Mouse (Mus musculus): Measurements from ENCODE around the gene Tuba1b. TPM values are rescaled to one million over a fixed set of nuclear protein-coding genes. Genes with fewer than 3 reads are reported as not detected.
A peak's percentile ranks its signal among the peaks of the same experiment; 100 is the strongest.

The Tuba1b gene
- polyA plus RNA-seq, 1 experiment from 2014 or later = 1,607 TPM

DNA sequence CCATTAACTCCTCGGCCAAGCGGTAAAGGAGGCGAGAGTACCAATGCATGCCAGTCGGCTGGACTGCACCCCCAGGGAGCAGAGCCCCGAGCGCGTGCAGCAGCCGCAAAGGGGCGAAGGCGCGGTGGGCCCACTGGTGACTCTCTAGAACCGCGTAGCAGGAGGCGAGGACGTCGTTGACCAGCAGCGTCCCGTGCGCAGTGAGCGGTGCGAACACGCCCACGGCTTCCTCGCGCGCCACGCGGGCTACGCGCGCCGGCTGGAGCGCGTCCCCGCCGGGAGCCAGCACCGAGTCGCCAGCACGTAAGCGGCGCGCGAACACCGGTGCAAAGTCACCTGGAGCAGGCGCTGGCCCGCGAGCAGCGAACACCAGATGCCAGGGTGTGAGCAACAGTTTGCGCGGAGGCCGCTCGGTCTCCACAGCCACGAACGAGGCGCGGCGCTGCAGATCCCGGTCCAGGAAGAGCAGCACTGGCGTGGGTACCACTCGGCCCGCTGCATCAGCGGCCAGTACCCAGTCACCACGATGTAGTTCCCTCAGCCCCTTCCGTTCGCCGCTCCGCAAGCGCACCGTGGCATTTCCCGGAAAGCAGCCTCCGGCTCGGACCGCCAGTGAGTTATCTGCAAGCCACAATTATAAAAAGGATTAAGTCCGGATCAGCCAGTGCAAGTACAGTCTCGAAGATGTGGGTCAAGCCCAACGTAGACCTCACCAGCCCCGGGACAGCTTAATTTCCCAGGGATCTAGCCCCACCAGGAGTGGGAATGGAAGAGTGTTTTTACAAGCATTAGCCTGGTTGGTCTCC, 40.2 kb downstream of the Tuba1b start, which contains the start of gene Rhebl1:
Rhebl1 (minus strand) TSS at position 601 of the 806 bp plus-strand sequence.
- ATAC-seq = no peak
- H3K4me2 ChIP-seq = peak within 1 kb of the TSS; percentile 90
- H3K36me3 ChIP-seq (ENCODE audit: poor library complexity, severe bottlenecking) = no peaks in the 10 kb centered on the region
- peak within 1 kb of the TSS; percentile 57 for H3K9ac ChIP-seq
- no peaks in the 10 kb centered on the region for H3K9me3 ChIP-seq (replicated peaks)
- H3K27ac ChIP-seq = no peak within 1 kb of the TSS
- peaks cover 39% of the 10 kb centered on the region for H3K4me1 ChIP-seq
- under 1% methylated on average over 77 of the region's 77 CpGs for WGBS
- H3K27me3 ChIP-seq = peaks cover 81% of the 10 kb centered on the region
- H3K4me3 ChIP-seq = peak within 1 kb of the TSS; percentile 48

GRCm38 (mm10) chr15:98893036-98893435, 41.3 kb downstream of the Tuba1b start:
- no peak for ATAC-seq
- Histone ChIP-seq H3K27me3 (peaks cover 70% of the 10 kb centered on the region), H3K9me3 (replicated peaks) (no peaks in the 10 kb centered on the region), H3K4me1 (peaks cover 34% of the 10 kb centered on the region), H3K36me3 (ENCODE audit: poor library complexity, severe bottlenecking) (no peaks in the 10 kb centered on the region), H3K4me2 (no peak overlapping the region), H3K4me3 (no peak overlapping the region), H3K9ac (no peak overlapping the region), H3K27ac (no peak overlapping the region)
- WGBS = 40% methylated on average over 4 of the region's 4 CpGs

GRCm38 (mm10) chr15:98891907-98892606, 42.3 kb downstream of the Tuba1b start:
- H3K9me3 ChIP-seq (replicated peaks) = no peaks in the 10 kb centered on the region
- ATAC-seq = peak; percentile 59; the same call in 1 of the 2 replicates
- H3K27me3 ChIP-seq = peaks cover 60% of the 10 kb centered on the region

DNA sequence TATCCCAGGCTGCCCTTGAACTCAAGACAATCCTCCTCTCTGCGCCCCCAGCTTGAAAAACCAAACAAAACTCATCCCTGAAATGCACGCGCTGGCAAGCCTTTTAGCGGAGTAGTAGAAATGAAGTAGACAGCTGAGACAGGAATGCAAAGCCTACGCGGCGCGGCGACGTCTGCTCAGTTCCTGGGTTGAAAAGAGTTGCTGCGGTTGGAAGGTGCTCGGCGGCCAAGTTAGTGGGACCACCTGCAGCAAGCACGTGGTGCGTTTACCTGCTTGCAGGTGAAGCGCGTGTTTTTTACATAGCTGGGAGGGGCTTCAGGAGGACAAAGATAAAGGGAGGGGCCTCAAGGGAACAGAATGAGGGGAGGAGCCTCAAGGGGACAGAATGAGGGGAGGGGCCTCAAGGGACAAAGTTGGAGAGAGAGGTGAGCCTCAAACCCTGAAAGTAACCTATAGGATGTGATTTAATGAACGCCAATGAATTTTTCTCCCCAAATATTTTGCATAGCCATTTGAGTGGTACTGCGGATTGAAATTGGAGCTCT, 43.1 kb downstream of the Tuba1b start:
- H3K27ac ChIP-seq = no peak overlapping the region
- H3K9me3 ChIP-seq (replicated peaks) = no peaks in the 10 kb centered on the region
- no peak overlapping the region for H3K9ac ChIP-seq
- H3K4me1 ChIP-seq = peaks cover 27% of the 10 kb centered on the region
- no peak overlapping the region for H3K4me3 ChIP-seq
- peak overlapping the region; percentile 33 for H3K4me2 ChIP-seq
- WGBS = 9% methylated on average over 19 of the region's 19 CpGs
- H3K36me3 ChIP-seq (ENCODE audit: poor library complexity, severe bottlenecking) = no peaks in the 10 kb centered on the region
- no peak for ATAC-seq
- peaks cover 52% of the 10 kb centered on the region for H3K27me3 ChIP-seq

More at GRCm38 (mm10) chr15:98891907-98892606, 42.3 kb downstream of the Tuba1b start:
- Histone ChIP-seq H3K4me2 (no peak overlapping the region), H3K27ac (no peak overlapping the region), H3K9ac (no peak overlapping the region), H3K4me3 (no peak overlapping the region), H3K4me1 (peaks cover 27% of the 10 kb centered on the region), H3K36me3 (ENCODE audit: poor library complexity, severe bottlenecking) (no peaks in the 10 kb centered on the region)
- 50% methylated on average over 6 of the region's 6 CpGs for WGBS

GRCm38 (mm10) chr15:98887526-98887925, 46.8 kb downstream of the Tuba1b start:
- Histone ChIP-seq H3K27ac (no peak overlapping the region), H3K9ac (no peak overlapping the region), H3K4me2 (no peak overlapping the region), H3K4me1 (no peaks in the 10 kb centered on the region), H3K36me3 (ENCODE audit: poor library complexity, severe bottlenecking) (no peaks in the 10 kb centered on the region), H3K9me3 (replicated peaks) (no peaks in the 10 kb centered on the region), H3K27me3 (peaks cover 15% of the 10 kb centered on the region), H3K4me3 (no peak overlapping the region)
- WGBS = 82% methylated on average over 7 of the region's 7 CpGs
- no peak for ATAC-seq

GRCm38 (mm10) chr15:98886667-98887387, 47.5 kb downstream of the Tuba1b start:
- no peak overlapping the region for H3K4me2 ChIP-seq
- 74% methylated on average over 8 of the region's 8 CpGs for WGBS
- H3K9ac ChIP-seq = no peak overlapping the region
- H3K27me3 ChIP-seq = peaks cover 10% of the 10 kb centered on the region
- H3K36me3 ChIP-seq (ENCODE audit: poor library complexity, severe bottlenecking) = no peaks in the 10 kb centered on the region
- ATAC-seq = no peak
- H3K9me3 ChIP-seq (replicated peaks) = no peaks in the 10 kb centered on the region
- no peak overlapping the region for H3K4me3 ChIP-seq
- H3K27ac ChIP-seq = no peak overlapping the region
- H3K4me1 ChIP-seq = no peaks in the 10 kb centered on the region

DNA sequence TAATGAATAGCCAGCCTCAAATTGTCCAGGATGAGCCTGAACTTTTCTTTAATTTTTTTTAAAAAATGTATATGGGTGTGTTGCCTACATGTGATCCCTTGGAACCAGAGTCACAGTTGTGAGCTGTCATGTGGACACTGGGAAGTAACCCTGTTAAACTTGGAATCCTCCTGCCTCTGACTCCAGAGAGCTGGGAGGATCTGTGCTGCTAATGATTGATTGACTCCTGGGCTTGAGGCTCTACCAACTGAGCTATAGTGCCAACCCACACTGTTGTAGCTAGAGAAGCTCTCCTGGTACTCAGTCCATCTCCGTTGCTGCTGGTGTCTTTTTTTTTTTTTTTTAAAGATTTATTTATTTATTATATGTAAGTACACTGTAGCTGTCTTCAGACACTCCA, 50.3 kb downstream of the Tuba1b start:
- no peak overlapping the region for H3K4me2 ChIP-seq
- peaks cover 13% of the 10 kb centered on the region for H3K4me1 ChIP-seq
- H3K4me3 ChIP-seq = no peak overlapping the region
- no peak for ATAC-seq
- WGBS = 88% methylated on average over 1 of the region's 1 CpGs
- no peaks in the 10 kb centered on the region for H3K9me3 ChIP-seq (replicated peaks)
- no peak overlapping the region for H3K9ac ChIP-seq
- no peak overlapping the region for H3K27ac ChIP-seq
- no peaks in the 10 kb centered on the region for H3K36me3 ChIP-seq (ENCODE audit: poor library complexity, severe bottlenecking)
- no peaks in the 10 kb centered on the region; the same call in 1 of the 2 replicates for H3K27me3 ChIP-seq

DNA sequence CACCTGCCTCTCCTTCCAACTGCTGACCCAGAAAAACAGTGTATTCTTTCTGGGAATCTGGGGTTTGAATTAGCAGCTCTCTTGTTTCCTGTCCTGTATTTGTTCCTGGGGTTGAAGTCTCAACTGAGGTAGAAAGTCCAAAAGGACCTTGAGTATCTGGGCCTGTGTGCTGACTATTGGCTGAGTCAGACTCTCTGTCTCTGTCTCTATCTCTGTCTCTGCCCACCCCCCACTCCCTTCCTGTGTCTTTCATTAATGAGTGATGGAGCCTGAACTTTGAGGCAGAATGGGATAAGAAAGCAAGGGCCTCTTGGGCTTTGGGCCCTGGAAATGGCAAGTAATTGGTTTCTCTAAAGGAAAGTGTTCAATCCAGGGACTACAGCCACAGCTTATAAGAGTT, 50.7 kb downstream of the Tuba1b start:
- Histone ChIP-seq H3K27me3 (no peaks in the 10 kb centered on the region; the same call in 1 of the 2 replicates), H3K27ac (no peak overlapping the region), H3K36me3 (ENCODE audit: poor library complexity, severe bottlenecking) (no peaks in the 10 kb centered on the region), H3K4me3 (no peak overlapping the region), H3K4me1 (peaks cover 13% of the 10 kb centered on the region), H3K4me2 (no peak overlapping the region), H3K9ac (no peak overlapping the region), H3K9me3 (replicated peaks) (no peaks in the 10 kb centered on the region)
- no peak for ATAC-seq

- Histone ChIP-seq H3K4me1 (peaks cover 13% of the 10 kb centered on the region), H3K27ac (peak overlapping the region; percentile 68), H3K27me3 (no peaks in the 10 kb centered on the region; the same call in 1 of the 2 replicates), H3K36me3 (ENCODE audit: poor library complexity, severe bottlenecking) (no peaks in the 10 kb centered on the region), H3K9ac (0 out of 2 replicates have a peak overlapping the region, but pooled peaks have one; percentile 1), H3K4me3 (peak overlapping the region; percentile 63), H3K4me2 (peak overlapping the region; percentile 82), H3K9me3 (replicated peaks) (no peaks in the 10 kb centered on the region)
- ATAC-seq = peak; percentile 60; the same call in 1 of the 2 replicates
- WGBS = 1% methylated on average over 5 of the region's 5 CpGs
These were observed 52.7 kb downstream of the Tuba1b start for GRCm38 (mm10) chr15:98881656-98882008.
